Comparison of ENCODE assay signal across 8 mouse cellular contexts in genomic region chr8:60954281-60955014, GRCm38 (mm10). TPM values are rescaled to one million over a fixed set of nuclear protein-coding genes. Genes with fewer than 3 reads are reported as not detected.
A peak's percentile ranks its signal among the peaks of the same experiment; 100 is the strongest.
DNase-seq lines count a peak whose midpoint lies in the region; ATAC-seq and TF ChIP-seq lines count a peak whose summit lies in the region.

No protein-coding gene starts in this region.

- peak overlapping the region; percentile 60 for H3K9ac ChIP-seq in limb, embryonic 13.5 days
- H3K9ac ChIP-seq in midbrain, embryonic 15.5 days: peak overlapping the region; percentile 49

- H3K36me3 ChIP-seq in limb, embryonic 13.5 days: no peaks in the 10 kb centered on the region
- no peaks in the 10 kb centered on the region for H3K36me3 ChIP-seq in midbrain, embryonic 15.5 days (replicated peaks)

- peaks cover 9% of the 10 kb centered on the region for H3K4me1 ChIP-seq in limb, embryonic 13.5 days
- H3K4me1 ChIP-seq in midbrain, embryonic 15.5 days: peaks cover 11% of the 10 kb centered on the region

- peak; percentile 86 for ATAC-seq in erythroblast, adult 5-6 weeks (replicated peaks; ENCODE audit: low FRiP score, poor library complexity, severe bottlenecking)
- ATAC-seq in limb, embryonic 13.5 days (ENCODE audit: low FRiP score, low read depth): peak; percentile 96
- peak; percentile 99 for ATAC-seq in midbrain, embryonic 15.5 days (replicated peaks)

- H3K4me3 ChIP-seq in limb, embryonic 13.5 days: peak overlapping the region; percentile 40
- H3K4me3 ChIP-seq in midbrain, embryonic 15.5 days: peak overlapping the region; percentile 44

- H3K27me3 ChIP-seq in limb, embryonic 13.5 days: no peaks in the 10 kb centered on the region
- H3K27me3 ChIP-seq in midbrain, embryonic 15.5 days (replicated peaks): no peaks in the 10 kb centered on the region

- H3K27ac ChIP-seq in limb, embryonic 13.5 days: peak overlapping the region; percentile 85
- H3K27ac ChIP-seq in midbrain, embryonic 15.5 days: peak overlapping the region; percentile 88

- under 1% methylated on average over 15 of the region's 15 CpGs for WGBS in limb, embryonic 13.5 days
- under 1% methylated on average over 15 of the region's 15 CpGs for WGBS in midbrain, embryonic 15.5 days

- DNase-seq in 3T3-L1 (ENCODE audit: low read depth, low spot score): peak; percentile 99
- peak; percentile 98 for DNase-seq in brain, embryonic 14.5 days (ENCODE audit: low read depth)
- DNase-seq in heart, adult 9 months (ENCODE audit: low spot score in 2 of 2): peak; percentile 89 to 90
- DNase-seq in kidney, adult 9 months: peak; percentile 62
- peak; percentile 50 to 75 for DNase-seq in spleen, postnatal 36 days (ENCODE audit: low spot score in 2 of 2)

- TF ChIP-seq CTCF in brain, embryonic 14.5 days (IDR thresholded peaks at IDR 0.05; ENCODE audit: borderline replicate concordance, extremely low read depth, insufficient read depth, insufficient read length): no peak

- no peaks in the 10 kb centered on the region for H3K9me3 ChIP-seq in limb, embryonic 13.5 days
- H3K9me3 ChIP-seq in midbrain, embryonic 15.5 days: no peaks in the 10 kb centered on the region

- peak overlapping the region; percentile 67 for H3K4me2 ChIP-seq in limb, embryonic 13.5 days (replicated peaks)
- peak overlapping the region; percentile 53 for H3K4me2 ChIP-seq in midbrain, embryonic 15.5 days

- peak; percentile 12; the same call in 1 of the 2 replicates for TF ChIP-seq POLR2A in brain, embryonic 14.5 days (IDR thresholded peaks at IDR 0.05; ENCODE audit: borderline replicate concordance, extremely low read depth, insufficient read depth, insufficient read length, poor library complexity, severe bottlenecking)

RNA-seq across cellular contexts. Expression of gene Clcn3, which starts 28.7 kb away (rescaled TPM):
- polyA plus RNA-seq in brain, embryonic 14.5 days (2012; rRNA removed): 35.8 and 47.3 TPM in 2 replicates
- 710 and 760 TPM in 2 replicates for total RNA-seq in erythroblast, adult 5-6 weeks (2015; ENCODE audit: low replicate concordance)
- total RNA-seq in erythroblast, adult 5-6 weeks (2017; ENCODE audit: low replicate concordance): 1,348 and 1,485 TPM in 2 replicates
- 12.6 and 12.9 TPM in 2 replicates for polyA plus RNA-seq in limb, embryonic 13.5 days (2015; fragmentation: Nextera tagmentation; extraction: Ambion mirVana)
- polyA plus RNA-seq in midbrain, embryonic 15.5 days (2015; fragmentation: Nextera tagmentation; extraction: Ambion mirVana): 67.1 and 69.5 TPM in 2 replicates

RNA-seq across cellular contexts. Expression of gene Nek1, which starts 38.5 kb away (rescaled TPM):
- 10.9 and 14.8 TPM in 2 replicates for polyA plus RNA-seq in brain, embryonic 14.5 days (2012; rRNA removed)
- 8.1 and 11.5 TPM in 2 replicates for total RNA-seq in erythroblast, adult 5-6 weeks (2015; ENCODE audit: low replicate concordance)
- 17.7 and 18.5 TPM in 2 replicates for total RNA-seq in erythroblast, adult 5-6 weeks (2017; ENCODE audit: low replicate concordance)
- 23.0 and 24.8 TPM in 2 replicates for polyA plus RNA-seq in limb, embryonic 13.5 days (2015; fragmentation: Nextera tagmentation; extraction: Ambion mirVana)
- polyA plus RNA-seq in midbrain, embryonic 15.5 days (2015; fragmentation: Nextera tagmentation; extraction: Ambion mirVana): 24.7 and 27.8 TPM in 2 replicates

Comparison
In these comparisons a context has a peak if more than half of its experiments do, and no peak if none do; other contexts are left out.
1. Peak in every context shown above with its lines: DNase-seq, ATAC-seq, H3K4me3 ChIP-seq and H3K27ac ChIP-seq.